Mouse (Mus musculus) thymus, adult 2 months (tissue): Measurements from ENCODE around the gene Sectm1a.

Experiments used
- CTCF ChIP-seq: fragments of 200-500 bp; IDR thresholded peaks from 2 replicates; pipeline ENCODE4 v1.5.1; 2012; ENCODE audit warnings: mild to moderate bottlenecking, control low read depth, low read length, moderate library complexity, borderline replicate concordance; ENCODE audit not compliant: control insufficient read depth, poor library complexity, insufficient read depth; ENCODE audit errors: extremely low read depth
- POLR2A ChIP-seq: fragments of 200-500 bp; IDR thresholded peaks from 2 replicates; pipeline ENCODE4 v1.6.1; 2012; ENCODE audit warnings: mild to moderate bottlenecking, low read length, control low read depth, moderate library complexity; ENCODE audit not compliant: control insufficient read depth, poor library complexity, insufficient read depth; ENCODE audit errors: extremely low read depth

GRCm38 (mm10) chr11:121126395-121126794, 45.4 kb upstream of the Sectm1a start:
- TF ChIP-seq CTCF (no peak), POLR2A (no peak)
